Mouse (Mus musculus) midbrain, postnatal 0 days (tissue): ENCODE measurements around the gene Nup85. TPM values are rescaled to one million over a fixed set of nuclear protein-coding genes. Genes with fewer than 3 reads are reported as not detected.

Experiments
- ATAC-seq: fragments of 200-750 bp; cut with Nextera tagmentation; 2 replicates; pipeline ENCODE4 v1.8.0; 2017; ENCODE audit warnings: moderate number of reproducible peaks, mild to moderate bottlenecking, moderate TSS enrichment, moderate library complexity; ENCODE audit not compliant: low FRiP score
- DNase-seq: peaks from one replicate; pipeline ENCODE4 v3.0.0-alpha.2; 2015; ENCODE audit warnings: low spot score
- H3K27ac ChIP-seq: fragments of 300-500 bp; sonication (generic); 2 replicates; pipeline ENCODE4 v1.5.1; 2014; ENCODE audit warnings: low read depth, mild to moderate bottlenecking, low read length, mixed read lengths
- H3K27me3 ChIP-seq: fragments of 300-500 bp; sonication (generic); 2 replicates; pipeline ENCODE4 v1.6.1; 2014; ENCODE audit warnings: low read length, control low read depth, mixed read lengths; ENCODE audit not compliant: insufficient read depth
- H3K36me3 ChIP-seq: fragments of 300-500 bp; sonication (generic); 2 replicates; pipeline ENCODE4 v1.6.1; 2014; ENCODE audit warnings: low read length, control low read depth, mixed read lengths; ENCODE audit not compliant: insufficient read depth
- H3K4me1 ChIP-seq: fragments of 300-500 bp; sonication (generic); 2 replicates; pipeline ENCODE4 v1.6.1; 2014; ENCODE audit warnings: mild to moderate bottlenecking, control low read depth, antibody characterized with exemption, low read length, mixed read lengths; ENCODE audit not compliant: insufficient read depth
- H3K4me2 ChIP-seq: fragments of 300-500 bp; sonication (generic); 2 replicates; pipeline ENCODE4 v1.6.1; 2014; ENCODE audit warnings: low read depth, mild to moderate bottlenecking, low read length, mixed read lengths; ENCODE audit not compliant: poor library complexity, severe bottlenecking
- H3K4me3 ChIP-seq: fragments of 300-500 bp; sonication (generic); 2 replicates; pipeline ENCODE4 v1.5.1; 2014; ENCODE audit warnings: low read depth, mild to moderate bottlenecking, low read length, moderate library complexity
- H3K9ac ChIP-seq: fragments of 300-500 bp; sonication (generic); replicated peaks from 2 replicates; pipeline ENCODE4 v1.6.1; 2014; ENCODE audit warnings: mild to moderate bottlenecking, low read length, moderate library complexity, mixed read lengths; ENCODE audit not compliant: poor library complexity, severe bottlenecking
- H3K9me3 ChIP-seq: fragments of 300-500 bp; sonication (generic); 2 replicates; pipeline ENCODE4 v1.6.1; 2016; ENCODE audit warnings: low read length, control low read depth
- CTCF ChIP-seq: IDR thresholded peaks from 2 replicates; pipeline ENCODE4 v1.5.1; 2016; ENCODE audit warnings: antibody characterized with exemption, mild to moderate bottlenecking
- WGBS: fragments of 180-500 bp; shearing (Covaris S2); extraction: QIAGEN DNeasy Blood & Tissue Kit; methylation state at CpG from one replicate; pipeline ENCODE4 v1.1.7; 2014; 5-methylcytosine and 5-hydroxymethylcytosine counted together
- polyA plus RNA-seq: library from polyadenylated mRNA; unstranded; fragments of >200 nt; fragmentation: Nextera tagmentation; extraction: Ambion mirVana; gene quantifications from 2 replicates; pipeline ENCODE4 v1.2.1, GENCODE M21; 2015
- total RNA-seq: library from RNA; depleted of rRNA; stranded (reverse); fragments of >200 nt; gene quantifications from 2 replicates; pipeline ENCODE4 v1.2.3, GENCODE M21; 2014; rRNA removed

Nup85 gene
- total and polyA plus RNA-seq, 2 experiments from 2014 or later = 59.5 to 75.6 TPM

GRCm38 (mm10) chr11:115630532-115631504, 66.6 kb downstream of the Nup85 start:
- no peak overlapping the region for H3K27ac ChIP-seq
- 50% methylated on average over 16 of the region's 16 CpGs for WGBS
- TF ChIP-seq CTCF = no peak
- H3K4me2 ChIP-seq = no peak overlapping the region
- no peak overlapping the region for H3K4me3 ChIP-seq
- H3K36me3 ChIP-seq = no peaks in the 10 kb centered on the region
- no peak for DNase-seq
- no peak for ATAC-seq
- no peaks in the 10 kb centered on the region for H3K27me3 ChIP-seq
- no peak overlapping the region for H3K9ac ChIP-seq
- H3K9me3 ChIP-seq = no peaks in the 10 kb centered on the region
- H3K4me1 ChIP-seq = peaks cover 4% of the 10 kb centered on the region

DNA sequence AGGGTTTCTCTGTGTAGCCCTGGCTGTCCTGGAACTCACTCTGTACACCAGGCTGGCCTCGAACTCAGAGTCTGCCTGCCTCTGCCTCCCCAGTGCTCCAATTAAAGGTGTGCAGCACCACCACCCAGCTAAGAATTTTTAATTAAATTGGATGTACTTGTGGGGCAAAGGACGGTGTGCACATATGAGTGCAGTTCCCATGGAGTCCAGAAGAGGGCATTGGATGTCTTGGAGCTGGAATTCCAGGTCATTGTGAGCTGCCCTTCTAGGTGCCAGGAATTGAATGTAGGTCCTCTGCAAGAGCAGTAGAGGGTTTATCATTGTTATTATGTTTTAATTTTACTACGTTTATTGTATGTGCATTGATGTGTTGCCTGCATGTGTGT, 67.3 kb downstream of the Nup85 start:
- no peak overlapping the region for H3K4me2 ChIP-seq
- TF ChIP-seq CTCF = peak; percentile 67
- no peaks in the 10 kb centered on the region for H3K27me3 ChIP-seq
- no peaks in the 10 kb centered on the region for H3K9me3 ChIP-seq
- 17% methylated on average over 3 of the region's 3 CpGs for WGBS
- no peak overlapping the region for H3K4me3 ChIP-seq
- H3K27ac ChIP-seq = no peak overlapping the region
- ATAC-seq (no peak), DNase-seq (no peak)
- H3K4me1 ChIP-seq = peaks cover 4% of the 10 kb centered on the region
- H3K36me3 ChIP-seq = no peaks in the 10 kb centered on the region
- H3K9ac ChIP-seq = no peak overlapping the region

DNA sequence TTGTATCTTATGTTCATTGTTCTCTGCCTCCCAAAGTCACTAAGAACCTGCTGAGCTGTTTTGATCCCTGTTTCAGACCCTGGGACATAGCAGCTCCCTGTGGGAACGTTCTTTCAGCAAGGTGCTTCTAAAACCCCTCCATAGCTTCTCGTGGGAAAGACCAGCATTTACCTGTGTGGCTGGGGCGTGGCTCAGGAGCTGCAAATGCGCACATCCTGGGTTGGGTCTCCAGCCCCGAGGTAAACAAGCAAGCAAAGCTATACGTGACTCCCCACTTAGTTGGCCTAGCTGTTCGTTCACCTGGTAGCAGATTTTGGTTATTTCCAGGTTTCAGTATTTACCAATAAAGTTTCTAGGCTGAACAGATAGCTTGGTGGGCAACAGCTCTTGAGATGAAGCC, 68.0 kb downstream of the Nup85 start:
- ATAC-seq (no peak), DNase-seq (no peak)
- H3K4me2 ChIP-seq = no peak overlapping the region
- H3K9me3 ChIP-seq = no peaks in the 10 kb centered on the region
- H3K9ac ChIP-seq = no peak overlapping the region
- no peaks in the 10 kb centered on the region for H3K27me3 ChIP-seq
- H3K36me3 ChIP-seq = no peaks in the 10 kb centered on the region
- WGBS = 71% methylated on average over 7 of the region's 7 CpGs
- no peak overlapping the region for H3K4me3 ChIP-seq
- H3K27ac ChIP-seq = no peak overlapping the region
- no peak for TF ChIP-seq CTCF
- H3K4me1 ChIP-seq = no peaks in the 10 kb centered on the region

DNA sequence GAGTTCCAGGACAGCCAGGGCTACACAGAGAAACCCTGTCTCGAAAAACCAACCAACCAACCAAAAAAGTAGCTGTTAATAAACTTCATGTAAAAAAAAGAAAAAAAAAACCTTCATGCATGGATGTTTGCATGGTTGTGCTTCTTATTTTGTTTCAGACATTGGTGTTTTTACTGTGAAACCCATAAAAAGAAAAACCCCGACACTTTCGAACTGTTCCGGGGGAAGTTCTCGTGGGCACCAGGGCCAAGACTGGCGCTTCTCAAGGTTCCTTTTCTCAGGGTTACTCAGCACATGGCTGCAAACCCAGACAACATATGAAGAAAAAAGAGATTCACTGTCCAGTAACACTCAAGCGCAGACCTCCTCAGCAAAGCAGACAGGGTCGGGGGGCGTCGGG, 68.6 kb downstream of the Nup85 start:
- no peaks in the 10 kb centered on the region for H3K4me1 ChIP-seq
- H3K36me3 ChIP-seq = no peaks in the 10 kb centered on the region
- TF ChIP-seq CTCF = no peak
- H3K27ac ChIP-seq = no peak overlapping the region
- no peaks in the 10 kb centered on the region for H3K27me3 ChIP-seq
- DNase-seq = no peak
- no peak overlapping the region for H3K4me3 ChIP-seq
- no peak for ATAC-seq
- H3K9me3 ChIP-seq = no peaks in the 10 kb centered on the region
- H3K4me2 ChIP-seq = no peak overlapping the region
- WGBS = 92% methylated on average over 10 of the region's 10 CpGs
- H3K9ac ChIP-seq = no peak overlapping the region

Other genes with a start within 250 kb of the Nup85 start
- gene Ush1g, start 242.4 kb upstream of the Nup85 start, total RNA-seq = 0.14 TPM in 1 of 2 replicates, not detected in the other
- gene Ush1g, start 242.4 kb upstream of the Nup85 start, polyA plus RNA-seq = 0.21 and 0.32 TPM in 2 replicates
- 2.1 and 3.7 TPM in 2 replicates for gene Otop3, start 229.7 kb upstream of the Nup85 start, total RNA-seq
- 1.8 and 2.1 TPM in 2 replicates for gene Otop3, start 229.7 kb upstream of the Nup85 start, polyA plus RNA-seq
- gene Hid1, start 196.7 kb upstream of the Nup85 start, total RNA-seq = 96.0 and 106 TPM in 2 replicates
- gene Hid1, start 196.7 kb upstream of the Nup85 start, polyA plus RNA-seq = 65.6 TPM in 2 replicates
- 66.0 and 68.8 TPM in 2 replicates for gene Cdr2l, start 182.5 kb upstream of the Nup85 start, total RNA-seq
- 16.0 and 17.2 TPM in 2 replicates for gene Cdr2l, start 182.5 kb upstream of the Nup85 start, polyA plus RNA-seq
- gene Mrpl58, start 160.7 kb upstream of the Nup85 start, total RNA-seq = 69.2 and 78.1 TPM in 2 replicates
- 187 and 201 TPM in 2 replicates for gene Mrpl58, start 160.7 kb upstream of the Nup85 start, polyA plus RNA-seq
- 319 and 329 TPM in 2 replicates for gene Atp5h, start 144.5 kb upstream of the Nup85 start, total RNA-seq
- gene Atp5h, start 144.5 kb upstream of the Nup85 start, polyA plus RNA-seq = 934 and 951 TPM in 2 replicates
- gene Kctd2, start 144.3 kb upstream of the Nup85 start, total RNA-seq = 22.1 and 27.4 TPM in 2 replicates
- gene Kctd2, start 144.3 kb upstream of the Nup85 start, polyA plus RNA-seq = 27.7 and 29.4 TPM in 2 replicates
- 0.44 TPM in 1 of 2 replicates, not detected in the other for gene Trim80, start 123.9 kb upstream of the Nup85 start, total RNA-seq
- not detected in 2 replicates for gene Trim80, start 123.9 kb upstream of the Nup85 start, polyA plus RNA-seq
- not detected in 2 replicates for gene Slc16a5, start 102.0 kb upstream of the Nup85 start, total RNA-seq
- 0.21 and 0.23 TPM in 2 replicates for gene Slc16a5, start 102.0 kb upstream of the Nup85 start, polyA plus RNA-seq
- gene Armc7, start 88.8 kb upstream of the Nup85 start, total RNA-seq = 9.0 and 14.0 TPM in 2 replicates
- 12.9 and 13.4 TPM in 2 replicates for gene Armc7, start 88.8 kb upstream of the Nup85 start, polyA plus RNA-seq
- gene Nt5c, start 72.6 kb upstream of the Nup85 start, total RNA-seq = 85.3 and 91.1 TPM in 2 replicates
- 131 and 133 TPM in 2 replicates for gene Nt5c, start 72.6 kb upstream of the Nup85 start, polyA plus RNA-seq
- gene Jpt1, start 50.0 kb upstream of the Nup85 start, total RNA-seq = 744 and 761 TPM in 2 replicates
- 1,252 and 1,259 TPM in 2 replicates for gene Jpt1, start 50.0 kb upstream of the Nup85 start, polyA plus RNA-seq
- gene Sumo2, start 28.2 kb upstream of the Nup85 start, total RNA-seq = 543 and 643 TPM in 2 replicates
- gene Sumo2, start 28.2 kb upstream of the Nup85 start, polyA plus RNA-seq = 972 and 1,028 TPM in 2 replicates
- 37.9 and 39.6 TPM in 2 replicates for gene Mrps7, start 39.5 kb downstream of the Nup85 start, total RNA-seq
- 77.8 and 81.8 TPM in 2 replicates for gene Mrps7, start 39.5 kb downstream of the Nup85 start, polyA plus RNA-seq
- gene Gga3, start 39.6 kb downstream of the Nup85 start, total RNA-seq = 34.5 and 42.3 TPM in 2 replicates
- 20.5 and 22.6 TPM in 2 replicates for gene Gga3, start 39.6 kb downstream of the Nup85 start, polyA plus RNA-seq
- 13.6 and 13.7 TPM in 2 replicates for gene Mif4gd, start 48.5 kb downstream of the Nup85 start, total RNA-seq
- 15.7 and 17.7 TPM in 2 replicates for gene Mif4gd, start 48.5 kb downstream of the Nup85 start, polyA plus RNA-seq
- gene Slc25a19, start 63.9 kb downstream of the Nup85 start, total RNA-seq = 33.7 and 35.7 TPM in 2 replicates
- 44.9 and 49.6 TPM in 2 replicates for gene Slc25a19, start 63.9 kb downstream of the Nup85 start, polyA plus RNA-seq
- gene Grb2, start 144.2 kb downstream of the Nup85 start, total RNA-seq = 85.8 and 87.0 TPM in 2 replicates
- gene Grb2, start 144.2 kb downstream of the Nup85 start, polyA plus RNA-seq = 153 and 158 TPM in 2 replicates
- gene Tmem94, start 201.0 kb downstream of the Nup85 start, total RNA-seq = 26.5 and 32.7 TPM in 2 replicates
- 14.6 and 15.9 TPM in 2 replicates for gene Tmem94, start 201.0 kb downstream of the Nup85 start, polyA plus RNA-seq
- gene Caskin2, start 249.2 kb downstream of the Nup85 start, total RNA-seq = 18.5 and 27.9 TPM in 2 replicates
- 7.2 and 8.3 TPM in 2 replicates for gene Caskin2, start 249.2 kb downstream of the Nup85 start, polyA plus RNA-seq